Mouse (Mus musculus): ENCODE measurements around the gene Erbb2. TPM values are rescaled to one million over a fixed set of nuclear protein-coding genes. Genes with fewer than 3 reads are reported as not detected.

Gene Erbb2
- polyA plus RNA-seq, 1 experiment, result not detected

GRCm38 (mm10) chr11:98438331-98439158, 26.3 kb downstream of the Erbb2 start, which contains the start of gene Mien1:
Gene Mien1, minus strand, starts transcription at chr11:98438991.
- TF ChIP-seq CTCF (IDR thresholded peaks at IDR 0.05; ENCODE audit: low read depth, low read length) (0 out of 2 replicates have a peak, but pooled peaks have one; percentile 20), POLR2A (IDR thresholded peaks at IDR 0.05; ENCODE audit: borderline replicate concordance, low read depth, low read length) (no peak)

GRCm38 (mm10) chr11:98443688-98444087, 31.4 kb downstream of the Erbb2 start:
- Histone ChIP-seq H3K27ac (ENCODE audit: insufficient read depth, low read depth, low read length) (no peak overlapping the region), H3K4me1 (ENCODE audit: control insufficient read depth, insufficient read depth, low read length) (no peaks in the 10 kb centered on the region), H3K4me3 (ENCODE audit: insufficient read depth, low read length) (no peak overlapping the region)
- no peak for TF ChIP-seq CTCF (IDR thresholded peaks at IDR 0.05; ENCODE audit: low read depth, low read length)
- no peak for TF ChIP-seq POLR2A (IDR thresholded peaks at IDR 0.05; ENCODE audit: borderline replicate concordance, low read depth, low read length)

More at GRCm38 (mm10) chr11:98438331-98439158, 26.3 kb downstream of the Erbb2 start, which contains the start of gene Mien1:
- Histone ChIP-seq H3K4me3 (ENCODE audit: insufficient read depth, low read length) (peak within 1 kb of the TSS; percentile 69), H3K27ac (ENCODE audit: insufficient read depth, low read depth, low read length) (peak within 1 kb of the TSS; percentile 86), H3K4me1 (ENCODE audit: control insufficient read depth, insufficient read depth, low read length) (no peaks in the 10 kb centered on the region)

GRCm38 (mm10) chr11:98445238-98445637, 33.0 kb downstream of the Erbb2 start:
- TF ChIP-seq CTCF (IDR thresholded peaks at IDR 0.05; ENCODE audit: low read depth, low read length) (no peak), POLR2A (IDR thresholded peaks at IDR 0.05; ENCODE audit: borderline replicate concordance, low read depth, low read length) (no peak)
- no peak overlapping the region for H3K27ac ChIP-seq (ENCODE audit: insufficient read depth, low read depth, low read length)
- no peak overlapping the region for H3K4me3 ChIP-seq (ENCODE audit: insufficient read depth, low read length)
- no peaks in the 10 kb centered on the region for H3K4me1 ChIP-seq (ENCODE audit: control insufficient read depth, insufficient read depth, low read length)

- Histone ChIP-seq H3K27ac (ENCODE audit: insufficient read depth, low read depth, low read length) (no peak overlapping the region), H3K4me3 (ENCODE audit: insufficient read depth, low read length) (no peak overlapping the region), H3K4me1 (ENCODE audit: control insufficient read depth, insufficient read depth, low read length) (no peaks in the 10 kb centered on the region)
- TF ChIP-seq POLR2A (IDR thresholded peaks at IDR 0.05; ENCODE audit: borderline replicate concordance, low read depth, low read length) (no peak), CTCF (IDR thresholded peaks at IDR 0.05; ENCODE audit: low read depth, low read length) (no peak)
Measured at GRCm38 (mm10) chr11:98445679-98446078, 33.4 kb downstream of the Erbb2 start.

- H3K4me3 ChIP-seq (ENCODE audit: insufficient read depth, low read length), result no peak within 1 kb of the TSS
- no peak for TF ChIP-seq CTCF (IDR thresholded peaks at IDR 0.05; ENCODE audit: low read depth, low read length)
- no peak for TF ChIP-seq POLR2A (IDR thresholded peaks at IDR 0.05; ENCODE audit: borderline replicate concordance, low read depth, low read length)
- H3K4me1 ChIP-seq (ENCODE audit: control insufficient read depth, insufficient read depth, low read length), result no peaks in the 10 kb centered on the region
- H3K27ac ChIP-seq (ENCODE audit: insufficient read depth, low read depth, low read length), result no peak within 1 kb of the TSS
Measured at GRCm38 (mm10) chr11:98446213-98446561, 33.9 kb downstream of the Erbb2 start, which contains the start of gene Grb7. Gene Grb7, plus strand, starts transcription at chr11:98446394.

- H3K4me1 ChIP-seq (ENCODE audit: control insufficient read depth, insufficient read depth, low read length), result no peaks in the 10 kb centered on the region
- TF ChIP-seq CTCF (IDR thresholded peaks at IDR 0.05; ENCODE audit: low read depth, low read length) (no peak), POLR2A (IDR thresholded peaks at IDR 0.05; ENCODE audit: borderline replicate concordance, low read depth, low read length) (no peak)
- H3K4me3 ChIP-seq (ENCODE audit: insufficient read depth, low read length), result no peak overlapping the region
- H3K27ac ChIP-seq (ENCODE audit: insufficient read depth, low read depth, low read length), result no peak overlapping the region
Measured at GRCm38 (mm10) chr11:98446562-98447474, 34.5 kb downstream of the Erbb2 start.

- TF ChIP-seq POLR2A (IDR thresholded peaks at IDR 0.05; ENCODE audit: borderline replicate concordance, low read depth, low read length) (no peak), CTCF (IDR thresholded peaks at IDR 0.05; ENCODE audit: low read depth, low read length) (no peak)
- H3K4me3 ChIP-seq (ENCODE audit: insufficient read depth, low read length), result no peak overlapping the region
- H3K4me1 ChIP-seq (ENCODE audit: control insufficient read depth, insufficient read depth, low read length), result no peaks in the 10 kb centered on the region
- H3K27ac ChIP-seq (ENCODE audit: insufficient read depth, low read depth, low read length), result no peak overlapping the region
Measured at GRCm38 (mm10) chr11:98447475-98447834, 35.2 kb downstream of the Erbb2 start.

- TF ChIP-seq CTCF (IDR thresholded peaks at IDR 0.05; ENCODE audit: low read depth, low read length) (no peak), POLR2A (IDR thresholded peaks at IDR 0.05; ENCODE audit: borderline replicate concordance, low read depth, low read length) (no peak)
- Histone ChIP-seq H3K4me1 (ENCODE audit: control insufficient read depth, insufficient read depth, low read length) (no peaks in the 10 kb centered on the region), H3K27ac (ENCODE audit: insufficient read depth, low read depth, low read length) (no peak overlapping the region), H3K4me3 (ENCODE audit: insufficient read depth, low read length) (no peak overlapping the region)
Measured at GRCm38 (mm10) chr11:98448191-98448790, 36.0 kb downstream of the Erbb2 start.

GRCm38 (mm10) chr11:98449419-98449818, 37.1 kb downstream of the Erbb2 start:
- Histone ChIP-seq H3K4me3 (ENCODE audit: insufficient read depth, low read length) (no peak overlapping the region), H3K4me1 (ENCODE audit: control insufficient read depth, insufficient read depth, low read length) (no peaks in the 10 kb centered on the region), H3K27ac (ENCODE audit: insufficient read depth, low read depth, low read length) (no peak overlapping the region)
- TF ChIP-seq CTCF (IDR thresholded peaks at IDR 0.05; ENCODE audit: low read depth, low read length) (no peak), POLR2A (IDR thresholded peaks at IDR 0.05; ENCODE audit: borderline replicate concordance, low read depth, low read length) (no peak)

Measured in bone marrow macrophage, adult 2 months (primary cell).